Mouse (Mus musculus): ENCODE results near the gene Hck. TPM values are rescaled to one million over a fixed set of nuclear protein-coding genes. Genes with fewer than 3 reads are reported as not detected.

Hck gene
- polyA plus RNA-seq, 1 experiment, result 8.1 TPM

GRCm38 (mm10) chr2:153074651-153075050 is 33.6 kb upstream of the Hck start:
- peaks cover 63% of the 10 kb centered on the region for H3K27me3 ChIP-seq (replicated peaks)
- H3K4me3 ChIP-seq (replicated peaks), result no peak overlapping the region
- peaks cover 10% of the 10 kb centered on the region for H3K4me1 ChIP-seq
- TF ChIP-seq FLI1 (IDR thresholded peaks at IDR 0.05; ENCODE audit: low read length) (no peak), GATA1 (IDR thresholded peaks at IDR 0.05; ENCODE audit: borderline replicate concordance, low read length) (no peak)
- no peaks in the 10 kb centered on the region for H3K36me3 ChIP-seq (replicated peaks; ENCODE audit: low read length)
- no peaks in the 10 kb centered on the region for H3K9me3 ChIP-seq

- Histone ChIP-seq H3K4me3 (replicated peaks) (no peak overlapping the region), H3K36me3 (replicated peaks; ENCODE audit: low read length) (no peaks in the 10 kb centered on the region), H3K4me1 (peaks cover 10% of the 10 kb centered on the region), H3K27me3 (replicated peaks) (peaks cover 54% of the 10 kb centered on the region), H3K9me3 (no peaks in the 10 kb centered on the region)
- TF ChIP-seq GATA1 (IDR thresholded peaks at IDR 0.05; ENCODE audit: borderline replicate concordance, low read length), result no peak
- no peak for TF ChIP-seq FLI1 (IDR thresholded peaks at IDR 0.05; ENCODE audit: low read length)
Observed at GRCm38 (mm10) chr2:153075961-153076360, 32.3 kb upstream of the Hck start.

- H3K4me1 ChIP-seq, result peaks cover 25% of the 10 kb centered on the region
- H3K27me3 ChIP-seq (replicated peaks), result peaks cover 32% of the 10 kb centered on the region
- H3K9me3 ChIP-seq, result no peaks in the 10 kb centered on the region
- no peak overlapping the region for H3K4me3 ChIP-seq (replicated peaks)
- TF ChIP-seq FLI1 (IDR thresholded peaks at IDR 0.05; ENCODE audit: low read length) (no peak), GATA1 (IDR thresholded peaks at IDR 0.05; ENCODE audit: borderline replicate concordance, low read length) (no peak; the same call in 2 of the 3 replicates)
- no peaks in the 10 kb centered on the region for H3K36me3 ChIP-seq (replicated peaks; ENCODE audit: low read length)
Observed at GRCm38 (mm10) chr2:153080841-153081523, 27.3 kb upstream of the Hck start.

- Histone ChIP-seq H3K4me1 (peaks cover 25% of the 10 kb centered on the region), H3K9me3 (no peaks in the 10 kb centered on the region), H3K4me3 (replicated peaks) (no peak overlapping the region), H3K27me3 (replicated peaks) (peaks cover 23% of the 10 kb centered on the region), H3K36me3 (replicated peaks; ENCODE audit: low read length) (no peaks in the 10 kb centered on the region)
- no peak for TF ChIP-seq FLI1 (IDR thresholded peaks at IDR 0.05; ENCODE audit: low read length)
- no peak for TF ChIP-seq GATA1 (IDR thresholded peaks at IDR 0.05; ENCODE audit: borderline replicate concordance, low read length)
Observed at GRCm38 (mm10) chr2:153081866-153082265, 26.4 kb upstream of the Hck start.

GRCm38 (mm10) chr2:153083275-153083674 is 25.0 kb upstream of the Hck start:
- H3K36me3 ChIP-seq (replicated peaks; ENCODE audit: low read length), result no peaks in the 10 kb centered on the region
- no peaks in the 10 kb centered on the region for H3K9me3 ChIP-seq
- H3K4me1 ChIP-seq, result peaks cover 19% of the 10 kb centered on the region
- H3K27me3 ChIP-seq (replicated peaks), result peaks cover 17% of the 10 kb centered on the region
- TF ChIP-seq GATA1 (IDR thresholded peaks at IDR 0.05; ENCODE audit: borderline replicate concordance, low read length) (no peak), FLI1 (IDR thresholded peaks at IDR 0.05; ENCODE audit: low read length) (no peak)
- no peak overlapping the region for H3K4me3 ChIP-seq (replicated peaks)

- Histone ChIP-seq H3K4me3 (replicated peaks) (no peak overlapping the region), H3K4me1 (peaks cover 15% of the 10 kb centered on the region), H3K27me3 (replicated peaks) (peaks cover 12% of the 10 kb centered on the region), H3K36me3 (replicated peaks; ENCODE audit: low read length) (no peaks in the 10 kb centered on the region), H3K9me3 (no peaks in the 10 kb centered on the region)
- TF ChIP-seq FLI1 (IDR thresholded peaks at IDR 0.05; ENCODE audit: low read length) (no peak), GATA1 (IDR thresholded peaks at IDR 0.05; ENCODE audit: borderline replicate concordance, low read length) (no peak)
Observed at GRCm38 (mm10) chr2:153083824-153084223, 24.4 kb upstream of the Hck start.

- Histone ChIP-seq H3K4me3 (replicated peaks) (no peak overlapping the region), H3K27me3 (replicated peaks) (peaks cover 8% of the 10 kb centered on the region), H3K9me3 (no peaks in the 10 kb centered on the region), H3K4me1 (peaks cover 15% of the 10 kb centered on the region), H3K36me3 (replicated peaks; ENCODE audit: low read length) (no peaks in the 10 kb centered on the region)
- TF ChIP-seq GATA1 (IDR thresholded peaks at IDR 0.05; ENCODE audit: borderline replicate concordance, low read length) (no peak), FLI1 (IDR thresholded peaks at IDR 0.05; ENCODE audit: low read length) (no peak)
Observed at GRCm38 (mm10) chr2:153084261-153084976, 23.8 kb upstream of the Hck start.

- Histone ChIP-seq H3K36me3 (replicated peaks; ENCODE audit: low read length) (no peaks in the 10 kb centered on the region), H3K27me3 (replicated peaks) (peaks cover 6% of the 10 kb centered on the region), H3K4me1 (peaks cover 21% of the 10 kb centered on the region), H3K9me3 (no peaks in the 10 kb centered on the region), H3K4me3 (replicated peaks) (no peak overlapping the region)
- TF ChIP-seq FLI1 (IDR thresholded peaks at IDR 0.05; ENCODE audit: low read length), result no peak
- TF ChIP-seq GATA1 (IDR thresholded peaks at IDR 0.05; ENCODE audit: borderline replicate concordance, low read length), result no peak
Observed at GRCm38 (mm10) chr2:153085556-153085955, 22.7 kb upstream of the Hck start.

GRCm38 (mm10) chr2:153086166-153086565 is 22.1 kb upstream of the Hck start:
- peaks cover 4% of the 10 kb centered on the region for H3K27me3 ChIP-seq (replicated peaks)
- H3K4me1 ChIP-seq, result peaks cover 26% of the 10 kb centered on the region
- no peaks in the 10 kb centered on the region for H3K36me3 ChIP-seq (replicated peaks; ENCODE audit: low read length)
- no peak for TF ChIP-seq GATA1 (IDR thresholded peaks at IDR 0.05; ENCODE audit: borderline replicate concordance, low read length)
- TF ChIP-seq FLI1 (IDR thresholded peaks at IDR 0.05; ENCODE audit: low read length), result no peak
- H3K9me3 ChIP-seq, result no peaks in the 10 kb centered on the region
- H3K4me3 ChIP-seq (replicated peaks), result no peak overlapping the region

- TF ChIP-seq GATA1 (IDR thresholded peaks at IDR 0.05; ENCODE audit: borderline replicate concordance, low read length) (no peak), FLI1 (IDR thresholded peaks at IDR 0.05; ENCODE audit: low read length) (no peak)
- H3K4me1 ChIP-seq, result peaks cover 29% of the 10 kb centered on the region
- H3K36me3 ChIP-seq (replicated peaks; ENCODE audit: low read length), result no peaks in the 10 kb centered on the region
- H3K27me3 ChIP-seq (replicated peaks), result peaks cover 5% of the 10 kb centered on the region
- no peaks in the 10 kb centered on the region for H3K9me3 ChIP-seq
- H3K4me3 ChIP-seq (replicated peaks), result no peak overlapping the region
Observed at GRCm38 (mm10) chr2:153087091-153087490, 21.2 kb upstream of the Hck start.

Data from megakaryocyte, embryonic 14.5 days (primary cell).